In the genomic region with DNA sequence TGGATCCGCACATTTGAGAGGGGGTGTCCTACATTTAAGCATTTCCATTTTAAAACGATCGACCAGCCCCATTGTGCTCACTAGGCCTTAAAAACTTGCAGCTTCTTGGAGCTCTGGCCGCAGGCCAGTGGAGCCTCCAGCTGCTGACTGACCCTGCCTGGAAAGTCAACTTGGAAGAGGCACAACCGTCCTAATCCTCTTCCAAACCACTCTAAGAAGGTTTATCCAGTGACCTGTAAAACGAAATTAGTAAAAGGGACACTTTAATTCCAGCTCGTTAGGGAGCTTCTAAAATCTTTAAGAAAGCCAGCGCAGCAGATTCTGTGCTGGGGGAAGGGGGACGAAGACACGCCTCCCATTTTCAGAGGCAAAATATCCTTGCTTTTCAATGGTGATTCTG, we compare ENCODE assay signal across 9 mouse cellular contexts.
DNase-seq lines count a peak whose midpoint lies in the region; ATAC-seq and TF ChIP-seq lines count a peak whose summit lies in the region.
"Had no signal": no experiment of that assay in that cellular context is flagged by ENCODE, and none has a peak within 500 bp of the region (broad histone marks: within the 10 kb centered on the region; RNA-seq: fewer than 3 reads in every experiment).

No protein-coding gene starts in this region.

- peaks cover 3% of the 10 kb centered on the region; the same call in 1 of the 2 replicates for H3K4me1 ChIP-seq in hindbrain, embryonic 16.5 days (ENCODE audit: control insufficient read depth, insufficient read depth, low read depth, low read length)
- H3K4me1 ChIP-seq in hindbrain, embryonic 11.5 days (replicated peaks; ENCODE audit: control insufficient read depth, insufficient read depth, low read length) = no peaks in the 10 kb centered on the region
- no peaks in the 10 kb centered on the region; the same call in 1 of the 2 replicates for H3K4me1 ChIP-seq in embryonic fibroblast, embryonic 13.5 days (ENCODE audit: control insufficient read depth, insufficient read depth, low read length)
- H3K4me1 ChIP-seq in kidney, embryonic 15.5 days = peaks cover 5% of the 10 kb centered on the region; the same call in 1 of the 2 replicates

- TF ChIP-seq CTCF in embryonic fibroblast, embryonic 13.5 days (IDR thresholded peaks at IDR 0.05; ENCODE audit: borderline replicate concordance, insufficient read depth, low read length) = no peak

- no peak for DNase-seq in hindbrain, embryonic 11.5 days (ENCODE audit: low spot score)
- peak; percentile 53 for DNase-seq in ovary, postnatal 36 days (ENCODE audit: low spot score)
- DNase-seq in spleen, postnatal 10 days (ENCODE audit: low spot score in 2 of 2) = no peak
- DNase-seq in thymus, postnatal 25 days = no peak
- no peak for DNase-seq in Muller cell, postnatal 12 days (ENCODE audit: inconsistent ontology term)

- peak overlapping the region; percentile 23 for H3K27ac ChIP-seq in hindbrain, embryonic 16.5 days (ENCODE audit: low read depth, low read length)
- H3K27ac ChIP-seq in hindbrain, embryonic 11.5 days (ENCODE audit: low read depth, low read length) = no peak overlapping the region
- H3K27ac ChIP-seq in embryonic fibroblast, embryonic 13.5 days (ENCODE audit: insufficient read depth, low read length) = peak overlapping the region; percentile 91
- peak overlapping the region; percentile 80 for H3K27ac ChIP-seq in kidney, embryonic 15.5 days

- H3K9me3 ChIP-seq in hindbrain, embryonic 16.5 days (ENCODE audit: control insufficient read depth, low read length) = no peaks in the 10 kb centered on the region
- H3K9me3 ChIP-seq in hindbrain, embryonic 11.5 days (ENCODE audit: control insufficient read depth, low read length) = no peaks in the 10 kb centered on the region
- H3K9me3 ChIP-seq in kidney, embryonic 15.5 days (replicated peaks) = no peaks in the 10 kb centered on the region
- H3K9me3 ChIP-seq: G1E had no signal

- ATAC-seq in hindbrain, embryonic 16.5 days = no peak
- no peak for ATAC-seq in hindbrain, embryonic 11.5 days (ENCODE audit: low FRiP score)
- no peak for ATAC-seq in kidney, embryonic 15.5 days (replicated peaks; ENCODE audit: low FRiP score)

- no peak overlapping the region for H3K9ac ChIP-seq in hindbrain, embryonic 16.5 days (ENCODE audit: low read depth, low read length)
- no peak overlapping the region for H3K9ac ChIP-seq in hindbrain, embryonic 11.5 days (ENCODE audit: low read depth, low read length)
- no peak overlapping the region for H3K9ac ChIP-seq in kidney, embryonic 15.5 days

- H3K36me3 ChIP-seq in hindbrain, embryonic 16.5 days (ENCODE audit: control insufficient read depth, insufficient read depth, low read length) = no peaks in the 10 kb centered on the region
- no peaks in the 10 kb centered on the region for H3K36me3 ChIP-seq in hindbrain, embryonic 11.5 days (ENCODE audit: control insufficient read depth, insufficient read depth, low read length)
- no peaks in the 10 kb centered on the region for H3K36me3 ChIP-seq in kidney, embryonic 15.5 days
- H3K36me3 ChIP-seq: G1E had no signal

- no peak overlapping the region for H3K4me3 ChIP-seq in hindbrain, embryonic 16.5 days (ENCODE audit: low read length)
- H3K4me3 ChIP-seq in hindbrain, embryonic 11.5 days (ENCODE audit: low read depth, low read length) = no peak overlapping the region
- no peak overlapping the region for H3K4me3 ChIP-seq in embryonic fibroblast, embryonic 13.5 days (ENCODE audit: insufficient read depth, low read length)
- H3K4me3 ChIP-seq in kidney, embryonic 15.5 days (replicated peaks) = no peak overlapping the region

- WGBS in hindbrain, embryonic 16.5 days = 55% methylated on average over 10 of the region's 10 CpGs
- 64% methylated on average over 10 of the region's 10 CpGs for WGBS in hindbrain, embryonic 11.5 days
- 60% methylated on average over 10 of the region's 10 CpGs for WGBS in kidney, embryonic 15.5 days

- no peak for TF ChIP-seq POLR2A in embryonic fibroblast, embryonic 13.5 days (IDR thresholded peaks at IDR 0.05; ENCODE audit: low read depth, low read length)

- H3K27me3 ChIP-seq in hindbrain, embryonic 16.5 days (replicated peaks; ENCODE audit: control insufficient read depth, insufficient read depth, low read length) = no peaks in the 10 kb centered on the region
- no peaks in the 10 kb centered on the region for H3K27me3 ChIP-seq in hindbrain, embryonic 11.5 days (ENCODE audit: control insufficient read depth, insufficient read depth, low read length)
- H3K27me3 ChIP-seq in kidney, embryonic 15.5 days = no peaks in the 10 kb centered on the region

- no peak overlapping the region for H3K4me2 ChIP-seq in hindbrain, embryonic 16.5 days (ENCODE audit: low read length)
- H3K4me2 ChIP-seq in hindbrain, embryonic 11.5 days (replicated peaks; ENCODE audit: low read depth, low read length) = no peak overlapping the region
- no peak overlapping the region for H3K4me2 ChIP-seq in kidney, embryonic 15.5 days
